Mouse (Mus musculus): Measurements from ENCODE around the gene Smyd2.
A peak's percentile ranks its signal among the peaks of the same experiment; 100 is the strongest.

The Smyd2 gene

GRCm38 (mm10) chr1:189917126-189917500 is 5.0 kb downstream of the Smyd2 start:
- no peak for DNase-seq

GRCm38 (mm10) chr1:189916422-189917125 is 5.6 kb downstream of the Smyd2 start:
- no peak for DNase-seq

DNA sequence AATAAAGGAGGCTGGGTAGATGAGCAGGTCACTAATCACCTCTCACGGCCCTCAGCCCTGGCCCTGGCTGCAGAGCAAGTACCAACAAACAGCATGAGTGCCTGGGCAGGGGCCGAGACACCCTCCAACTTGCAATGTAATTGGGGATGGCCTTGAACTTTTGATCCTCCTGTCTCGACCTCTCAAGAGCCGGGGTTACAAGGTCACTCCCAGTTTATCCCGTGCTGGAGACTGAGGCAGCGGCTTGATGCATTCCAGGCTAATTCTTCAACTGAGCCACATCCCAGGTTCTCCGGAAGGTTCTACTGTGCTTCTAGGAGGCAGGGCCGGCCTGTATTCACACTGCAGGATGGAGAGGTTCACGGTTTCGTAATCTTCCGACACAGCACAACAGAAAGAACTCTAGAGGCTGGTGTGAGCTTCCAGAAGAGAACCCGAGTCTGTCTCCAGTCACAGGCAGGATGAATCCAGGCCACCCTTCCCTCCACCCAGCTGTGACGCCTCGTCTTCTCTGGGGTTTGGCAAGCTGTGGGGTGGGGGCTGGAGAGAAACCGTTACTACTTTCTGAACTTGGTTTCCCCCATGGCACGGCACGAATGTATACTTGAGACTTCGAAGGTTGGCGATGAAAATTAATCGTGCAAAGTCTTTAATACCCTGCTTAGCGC is 8.9 kb downstream of the Smyd2 start:
- no peak for DNase-seq

GRCm38 (mm10) chr1:189910685-189911345 is 11.3 kb downstream of the Smyd2 start:
- no peak for DNase-seq

DNA sequence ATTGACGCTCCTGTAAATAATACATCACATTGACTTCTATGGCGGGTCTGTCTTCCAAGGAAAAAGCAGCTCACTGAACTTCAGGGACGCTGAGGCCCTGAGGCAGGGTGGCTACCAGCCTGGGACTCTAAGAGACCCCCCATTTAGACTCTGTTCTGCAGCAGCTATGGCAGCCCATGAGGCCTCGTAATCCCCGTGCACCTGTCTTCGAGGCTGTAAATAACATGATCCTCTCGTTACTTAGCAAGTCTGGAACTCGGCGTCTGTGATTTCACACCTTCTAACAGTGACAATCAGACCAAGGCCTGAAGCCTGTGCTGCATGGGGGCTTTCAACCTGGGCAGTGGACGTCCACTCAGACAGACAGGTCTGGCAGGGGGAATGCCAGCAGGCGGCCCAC is 19.0 kb downstream of the Smyd2 start:
- no peak for DNase-seq

DNA sequence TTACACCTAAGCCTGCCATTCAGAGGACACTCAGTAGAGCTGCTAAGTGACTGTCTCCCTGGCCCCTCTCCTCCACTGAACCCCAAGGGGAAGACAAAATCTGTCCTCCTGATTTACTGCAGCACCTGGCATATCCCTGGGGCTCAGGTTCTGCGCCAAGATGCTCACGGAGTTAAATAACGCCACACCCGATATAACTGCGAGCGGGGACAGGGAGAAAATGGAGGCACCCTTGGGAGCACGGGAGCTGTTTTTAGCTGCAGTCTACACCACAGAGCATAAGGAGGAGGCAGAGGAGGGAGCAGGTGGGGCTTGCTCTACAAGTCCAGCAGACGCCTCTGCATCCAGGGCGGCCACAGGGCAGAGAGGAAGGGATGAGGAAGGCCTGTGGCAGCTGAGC is 19.8 kb downstream of the Smyd2 start:
- no peak for DNase-seq

DNA sequence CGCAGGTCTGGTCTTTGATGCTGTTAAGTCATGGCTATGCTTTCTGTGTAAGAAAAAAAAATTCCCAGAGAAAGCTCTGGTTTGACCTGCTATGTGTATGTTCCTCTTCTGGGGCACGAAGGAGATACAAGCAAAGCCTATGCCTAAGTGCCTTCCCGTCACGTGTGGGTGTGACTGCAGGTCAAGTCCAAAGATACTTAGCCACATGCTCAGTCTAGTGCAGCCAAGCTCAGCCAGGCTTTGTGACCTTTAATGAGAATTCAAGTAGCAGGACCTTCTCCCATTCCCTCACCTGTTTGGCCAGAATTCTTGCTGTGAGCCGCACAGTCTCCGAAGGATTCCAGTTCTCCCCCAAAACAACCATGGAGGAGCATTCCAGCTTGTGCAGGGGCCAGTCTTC is 22.6 kb downstream of the Smyd2 start:
- no peak for DNase-seq

GRCm38 (mm10) chr1:189898708-189899107 is 23.5 kb downstream of the Smyd2 start:
- DNase-seq = no peak

DNA sequence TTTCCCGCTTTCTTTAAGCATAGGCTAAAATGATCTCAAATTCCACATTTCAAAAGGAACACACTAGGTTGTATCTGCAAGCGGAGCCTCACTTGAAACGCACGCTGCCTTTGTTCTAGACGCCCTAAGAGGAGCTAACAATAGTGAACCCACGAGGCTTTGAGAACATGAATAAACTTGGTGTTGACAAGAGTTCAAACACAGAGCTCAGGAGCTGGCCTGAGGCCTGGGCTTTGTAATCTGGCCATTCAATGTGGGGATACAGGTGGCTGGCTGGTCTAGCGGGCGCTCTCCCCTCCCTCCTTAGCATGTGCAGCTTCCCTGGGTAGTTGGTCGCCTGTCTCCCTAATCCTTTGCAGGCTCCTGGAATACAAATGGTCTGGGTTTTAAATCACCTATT is 24.3 kb downstream of the Smyd2 start:
- DNase-seq = no peak

GRCm38 (mm10) chr1:189894191-189894590 is 28.0 kb downstream of the Smyd2 start:
- DNase-seq = no peak

GRCm38 (mm10) chr1:189888749-189889148 is 33.4 kb downstream of the Smyd2 start:
- no peak for DNase-seq

DNA sequence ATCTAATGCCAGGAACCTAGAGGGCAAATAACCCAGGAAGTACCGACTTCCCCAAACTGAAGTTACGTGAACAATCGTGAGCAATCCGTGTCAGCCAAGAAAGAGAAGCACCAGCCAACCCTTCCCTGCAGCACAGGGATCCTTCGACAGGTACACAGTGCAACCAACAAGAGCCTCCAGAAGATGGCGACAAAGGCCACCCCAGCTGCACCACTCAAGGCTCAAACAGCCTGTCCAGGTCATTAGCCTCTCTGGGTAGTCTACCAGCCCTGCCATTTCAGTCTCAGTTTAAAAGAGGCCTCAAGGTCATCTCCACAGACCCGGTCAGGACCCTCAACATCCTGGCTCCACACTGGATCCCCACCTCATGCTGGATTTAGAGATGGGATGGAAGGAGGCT is 34.6 kb downstream of the Smyd2 start:
- DNase-seq = peak; percentile 78 to 80

DNA sequence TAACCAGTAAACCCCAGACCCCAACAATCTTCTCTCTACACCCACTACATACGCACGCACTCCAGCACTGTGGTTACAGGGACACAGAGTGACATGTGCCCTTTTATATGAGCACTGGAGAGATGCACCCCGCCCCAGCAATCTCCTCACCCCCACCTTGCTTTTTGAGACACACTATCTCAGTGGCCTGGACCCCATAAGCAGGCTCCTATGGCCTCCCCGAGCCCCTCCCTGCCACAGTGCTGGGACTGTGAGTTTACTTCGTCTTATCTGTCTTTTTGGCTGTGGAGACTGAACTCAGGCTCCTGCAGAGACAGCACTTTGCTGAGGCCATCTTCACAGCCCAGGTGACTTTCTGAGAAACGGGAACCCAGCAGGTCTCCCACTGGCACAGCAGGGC is 36.2 kb downstream of the Smyd2 start:
- DNase-seq = no peak

- peak; percentile 82 to 85 for DNase-seq
Measured at GRCm38 (mm10) chr1:189884951-189885350, 37.2 kb downstream of the Smyd2 start.

DNA sequence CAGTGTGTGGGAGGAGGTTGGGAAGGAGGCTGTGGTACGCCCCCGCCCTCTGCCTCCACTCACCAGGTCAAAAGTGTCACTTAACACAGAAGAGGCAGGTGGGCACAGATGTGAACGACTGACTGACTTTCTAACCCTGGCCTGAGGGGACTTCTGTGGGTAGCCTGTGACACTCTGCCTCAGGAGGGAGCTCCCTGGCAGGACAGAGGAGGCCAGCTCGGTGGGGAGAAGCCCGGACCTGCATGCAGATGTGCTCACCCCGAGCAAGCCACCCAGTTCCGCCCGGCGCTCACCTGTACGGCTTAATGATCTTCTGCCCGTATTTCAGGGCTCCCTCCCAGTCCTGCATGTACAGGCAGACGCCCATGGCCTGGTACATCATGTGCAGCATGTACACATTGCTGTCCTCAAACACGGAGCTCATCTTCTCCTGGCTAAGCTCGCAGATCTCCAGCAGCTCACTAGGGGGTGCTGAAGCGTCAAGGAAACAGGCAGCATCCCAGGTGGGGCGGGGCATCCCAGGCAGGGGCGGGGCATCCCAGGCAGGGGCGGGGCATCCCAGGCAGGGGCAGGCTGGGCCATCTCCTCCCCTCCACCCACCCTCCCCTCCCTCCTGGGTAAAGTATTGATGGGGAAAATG is 38.5 kb downstream of the Smyd2 start:
- peak in 1 of 2 experiments; percentile 61 for DNase-seq

GRCm38 (mm10) chr1:189882886-189883285 is 39.3 kb downstream of the Smyd2 start:
- DNase-seq = peak in 1 of 2 experiments; percentile 55

- peak in 1 of 2 experiments; percentile 38 for DNase-seq
Measured at GRCm38 (mm10) chr1:189880745-189881144, 41.4 kb downstream of the Smyd2 start.

GRCm38 (mm10) chr1:189879965-189880364 is 42.2 kb downstream of the Smyd2 start:
- peak; percentile 45 to 62 for DNase-seq

GRCm38 (mm10) chr1:189879212-189879611 is 43.0 kb downstream of the Smyd2 start:
- no peak for DNase-seq

DNA sequence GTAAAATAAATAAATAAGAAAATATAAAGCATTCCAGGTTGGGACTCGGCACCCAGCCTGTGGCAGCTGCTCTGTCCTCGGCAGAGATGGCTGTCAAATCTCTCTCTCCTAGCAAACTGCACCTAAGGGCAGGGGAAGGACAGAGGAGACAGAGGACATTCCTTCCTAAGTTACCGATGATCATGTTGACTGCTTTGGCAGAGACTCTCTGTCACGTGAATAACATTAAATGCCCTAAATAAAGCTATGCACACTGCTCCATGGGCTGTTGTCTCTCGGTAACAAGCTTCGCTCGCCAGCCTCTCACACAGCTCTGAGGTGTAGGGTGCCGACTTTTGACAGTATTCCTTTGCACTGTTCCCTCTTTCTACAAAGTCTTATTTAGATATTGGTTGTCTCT is 46.0 kb downstream of the Smyd2 start:
- no peak for DNase-seq

GRCm38 (mm10) chr1:189875439-189875861 is 46.7 kb downstream of the Smyd2 start:
- no peak for DNase-seq

GRCm38 (mm10) chr1:189873591-189873990 is 48.6 kb downstream of the Smyd2 start:
- no peak for DNase-seq

- DNase-seq = no peak
Measured at GRCm38 (mm10) chr1:189872050-189872449, 50.1 kb downstream of the Smyd2 start.

DNA sequence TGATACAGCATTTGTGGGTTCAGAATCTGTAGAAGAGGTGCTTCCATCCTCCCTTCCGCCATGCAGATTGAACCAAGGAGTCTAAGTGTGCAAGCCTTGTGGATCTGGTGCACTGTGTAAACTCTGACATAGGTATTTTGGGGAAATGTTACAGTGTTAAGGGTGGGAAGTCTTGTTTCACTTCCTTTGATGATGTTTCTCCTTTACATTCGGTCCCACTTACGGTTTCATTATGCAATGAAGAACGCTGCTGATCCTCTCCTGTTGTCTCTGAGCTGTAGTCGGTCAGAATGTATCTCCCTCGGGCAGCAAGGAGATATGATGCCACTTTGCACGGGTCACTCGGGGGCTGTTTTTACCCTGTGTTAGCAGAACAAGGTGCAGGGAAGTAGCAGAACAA is 50.5 kb downstream of the Smyd2 start:
- DNase-seq = no peak
